Mouse (Mus musculus): Measurements from ENCODE around the gene Olfr504.
"Not testable (repeated sequence)": the region's sequence is repeated elsewhere in the genome, so short reads cannot be mapped to it uniquely, and the experiment has no call there.

Olfr504 gene

GRCm38 (mm10) chr7:108565693-108566092, at the start of gene Olfr504:
Gene Olfr504, minus strand, starts transcription at chr7:108565793.
- DNase-seq (ENCODE audit: low spot score in 2 of 2), result no peak

GRCm38 (mm10) chr7:108614110-108614509, 48.5 kb upstream of the Olfr504 start:
- DNase-seq (ENCODE audit: low spot score in 2 of 2), result no peak

DNA sequence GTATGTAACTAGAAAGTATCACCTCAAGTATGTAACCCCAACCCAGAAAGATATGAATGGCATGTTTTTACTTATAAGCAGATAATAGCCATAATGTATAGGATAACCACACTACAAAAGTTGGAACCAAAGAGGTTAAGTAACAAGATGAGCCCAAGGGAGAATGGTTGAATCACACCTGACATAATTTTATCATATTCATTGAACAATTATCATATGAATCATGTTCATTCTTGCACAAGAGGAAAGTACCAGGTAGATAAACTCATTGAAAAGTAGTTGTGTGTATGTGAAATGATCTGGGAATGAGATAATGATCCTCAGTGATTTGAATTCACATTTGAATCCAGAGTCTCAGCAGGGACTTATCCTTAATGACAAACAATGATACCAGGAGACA, 44.9 kb upstream of the Olfr504 start, which contains the start of gene Olfr506:
Gene Olfr506, plus strand, starts transcription at position 301 of the 400 bp plus-strand sequence.
- no peak for DNase-seq (ENCODE audit: low spot score in 2 of 2)

DNA sequence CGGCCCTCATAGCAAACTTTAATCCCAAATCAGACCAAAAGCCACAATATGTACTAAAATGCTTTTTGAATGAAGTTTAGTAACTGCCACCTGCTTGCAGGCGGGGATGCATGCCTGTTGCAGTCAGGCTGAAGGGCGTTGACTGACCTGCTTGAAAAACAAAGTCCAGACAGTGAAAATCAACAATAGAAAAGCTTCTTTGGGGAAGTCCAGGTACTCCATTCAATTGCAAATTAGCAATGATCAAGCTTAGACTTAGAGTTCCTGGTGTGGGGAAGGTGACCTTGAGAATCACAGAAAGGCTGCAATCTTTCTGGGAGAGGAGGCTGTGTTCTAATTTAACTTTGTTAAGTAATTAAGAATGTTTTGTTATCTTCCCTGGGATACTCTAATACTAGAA, 36.3 kb upstream of the Olfr504 start:
- not testable (repeated sequence) for DNase-seq (ENCODE audit: low spot score in 2 of 2)

- no peak for DNase-seq (ENCODE audit: low spot score in 2 of 2)
Measured at GRCm38 (mm10) chr7:108589797-108590196, 24.2 kb upstream of the Olfr504 start.

DNA sequence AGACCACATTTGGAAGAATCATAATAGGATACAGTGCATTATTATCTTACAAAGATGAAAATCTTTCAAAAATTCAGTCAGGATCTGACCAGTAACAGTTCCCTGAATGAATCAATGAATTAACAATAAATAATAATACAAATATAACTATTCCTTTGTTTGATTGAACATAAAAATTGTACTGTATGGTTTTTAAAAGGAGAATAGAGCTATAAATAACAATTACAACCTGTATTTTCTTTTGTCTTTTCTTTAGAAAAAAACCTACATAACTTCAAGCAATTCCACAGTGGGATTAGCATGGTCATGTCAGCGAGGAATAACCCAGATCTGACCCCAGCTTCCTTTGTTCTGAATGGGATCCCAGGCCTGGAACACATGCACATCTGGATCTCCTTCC, 21.4 kb downstream of the Olfr504 start, which contains the start of gene Olfr503:
Gene Olfr503, plus strand, starts transcription at position 301 of the 400 bp plus-strand sequence.
- not testable (repeated sequence) for DNase-seq (ENCODE audit: low spot score in 2 of 2)

GRCm38 (mm10) chr7:108542416-108542815, 23.2 kb downstream of the Olfr504 start:
- no peak for DNase-seq (ENCODE audit: low spot score in 2 of 2)

- DNase-seq (ENCODE audit: low spot score in 2 of 2), result no peak
Measured at GRCm38 (mm10) chr7:108524965-108525364, 40.6 kb downstream of the Olfr504 start, which contains the start of gene Olfr502. Gene Olfr502, minus strand, starts transcription at chr7:108525065.
